Mouse (Mus musculus) mesoderm, embryonic 11.5 days (tissue): ENCODE measurements around the gene Rps29.

ENCODE experiments used
- DNase-seq: peaks from one replicate; pipeline ENCODE4 v3.0.0-alpha.2; 2012; ENCODE audit warnings: low read depth, low spot score

Rps29 gene

GRCm38 (mm10) chr12:69158765-69159577 is at the start of gene Rps29:
Gene Rps29, minus strand, starts transcription at chr12:69159186.
- DNase-seq = peak; percentile 100

- no peak for DNase-seq
Observed at GRCm38 (mm10) chr12:69208520-69208919, 49.5 kb upstream of the Rps29 start.

- no peak for DNase-seq
Observed at GRCm38 (mm10) chr12:69207926-69208325, 48.9 kb upstream of the Rps29 start.

- no peak for DNase-seq
Observed at GRCm38 (mm10) chr12:69207396-69207795, 48.4 kb upstream of the Rps29 start.

- peak; percentile 51 for DNase-seq
Observed at GRCm38 (mm10) chr12:69204052-69204833, 45.3 kb upstream of the Rps29 start, which contains the start of gene Gm49384. Gene Gm49384, minus strand, starts transcription at chr12:69204267.

- DNase-seq = no peak
Observed at GRCm38 (mm10) chr12:69198985-69199384, 40.0 kb upstream of the Rps29 start.

- DNase-seq = peak; percentile 76
Observed at GRCm38 (mm10) chr12:69198164-69198535, 39.2 kb upstream of the Rps29 start, which contains the start of gene Dnaaf2. Gene Dnaaf2, minus strand, starts transcription at chr12:69198429.

GRCm38 (mm10) chr12:69197378-69198163 is 38.6 kb upstream of the Rps29 start:
- DNase-seq = peak; percentile 33

GRCm38 (mm10) chr12:69196444-69197377 is 37.7 kb upstream of the Rps29 start, which contains the start of gene Gm49383:
Gene Gm49383, minus strand, starts transcription at chr12:69197104.
- DNase-seq = peak; percentile 82

- DNase-seq = no peak
Observed at GRCm38 (mm10) chr12:69192637-69193036, 33.7 kb upstream of the Rps29 start.

GRCm38 (mm10) chr12:69191396-69191795 is 32.4 kb upstream of the Rps29 start:
- no peak for DNase-seq

GRCm38 (mm10) chr12:69190522-69190921 is 31.5 kb upstream of the Rps29 start:
- DNase-seq = no peak

GRCm38 (mm10) chr12:69190074-69190473 is 31.1 kb upstream of the Rps29 start:
- DNase-seq = no peak

- no peak for DNase-seq
Observed at GRCm38 (mm10) chr12:69186811-69187471, 28.0 kb upstream of the Rps29 start.

- DNase-seq = no peak
Observed at GRCm38 (mm10) chr12:69185371-69185770, 26.4 kb upstream of the Rps29 start.

GRCm38 (mm10) chr12:69184342-69185295 is 25.6 kb upstream of the Rps29 start:
- peak; percentile 24 for DNase-seq

- peak; percentile 99 for DNase-seq
Observed at GRCm38 (mm10) chr12:69183583-69184308, 24.8 kb upstream of the Rps29 start, which contains the start of the genes Rpl36al and Mgat2. Gene Rpl36al, minus strand, starts transcription at chr12:69184083. Gene Mgat2, plus strand, starts transcription at chr12:69184157.

- DNase-seq = no peak
Observed at GRCm38 (mm10) chr12:69181800-69182199, 22.8 kb upstream of the Rps29 start.
